Mouse (Mus musculus): ENCODE results near the gene Synrg.

Gene Synrg

GRCm38 (mm10) chr11:84078601-84079000 lies 114.4 kb downstream of the Synrg start:
- no peak for DNase-seq

- no peak for DNase-seq
Observed at GRCm38 (mm10) chr11:84079361-84079760, 115.1 kb downstream of the Synrg start.

GRCm38 (mm10) chr11:84079887-84080286 lies 115.7 kb downstream of the Synrg start:
- DNase-seq: no peak

GRCm38 (mm10) chr11:84080327-84080726 lies 116.1 kb downstream of the Synrg start:
- DNase-seq: no peak

GRCm38 (mm10) chr11:84081901-84082300 lies 117.7 kb downstream of the Synrg start:
- DNase-seq: no peak

- no peak for DNase-seq
Observed at GRCm38 (mm10) chr11:84090572-84090971, 126.3 kb downstream of the Synrg start.

Data from cerebellum, adult 9-10 months (tissue).